Mouse (Mus musculus): ENCODE data around the gene Tmem45a2. TPM values are rescaled to one million over a fixed set of nuclear protein-coding genes. Genes with fewer than 3 reads are reported as not detected.

The Tmem45a2 gene
- polyA plus RNA-seq, 1 experiment from 2014 or later, result not detected

Other genes starting within 250 kb of the Tmem45a2 start
- 7.5 and 8.3 TPM in 2 replicates for gene Tmem45a, start 185.2 kb downstream of the Tmem45a2 start, polyA plus RNA-seq (2014; fragmentation: Nextera tagmentation; extraction: Ambion mirVana)
- 1.3 and 2.0 TPM in 2 replicates for gene Lnp1, start 143.3 kb downstream of the Tmem45a2 start, polyA plus RNA-seq (2014; fragmentation: Nextera tagmentation; extraction: Ambion mirVana)
- 48.3 and 53.7 TPM in 2 replicates for gene Tomm70a, start 50.3 kb upstream of the Tmem45a2 start, polyA plus RNA-seq (2014; fragmentation: Nextera tagmentation; extraction: Ambion mirVana)
- 43.0 and 46.3 TPM in 2 replicates for gene Nit2, start 96.0 kb upstream of the Tmem45a2 start, polyA plus RNA-seq (2014; fragmentation: Nextera tagmentation; extraction: Ambion mirVana)
- 20.5 and 25.0 TPM in 2 replicates for gene Tbc1d23, start 160.1 kb upstream of the Tmem45a2 start, polyA plus RNA-seq (2014; fragmentation: Nextera tagmentation; extraction: Ambion mirVana)
- 0.10 TPM in 1 of 2 replicates, not detected in the other for gene Tmem30c, start 221.5 kb upstream of the Tmem45a2 start, polyA plus RNA-seq (2014; fragmentation: Nextera tagmentation; extraction: Ambion mirVana)